Mouse (Mus musculus) MEL (cell line): ENCODE measurements around the gene Psd. TPM values are rescaled to one million over a fixed set of nuclear protein-coding genes. Genes with fewer than 3 reads are reported as not detected.

Experiments used
- DNase-seq: peaks from one replicate; pipeline ENCODE4 v3.0.0; 2011; ENCODE audit warnings: low read depth, low spot score
- H3K27ac ChIP-seq: 2 replicates; pipeline ENCODE4 v1.5.1; 2012; ENCODE audit warnings: low read depth, mild to moderate bottlenecking, control low read depth, low read length, moderate library complexity; ENCODE audit not compliant: control insufficient read depth
- H3K27me3 ChIP-seq, 2 experiments: fragments of 150-350 bp in 1 of 2; sonication (generic) in 1 of 2; 2 replicates each; pipeline ENCODE4 v1.6.1; 2012; ENCODE audit warnings: low read length in 2 of 2, mild to moderate bottlenecking in 2 of 2, improper control_type of control experiment in 1 of 2, moderate library complexity in 1 of 2; ENCODE audit not compliant: insufficient read depth in 2 of 2, control insufficient read depth in 1 of 2
- H3K36me3 ChIP-seq, 2 experiments: 2 replicates each; pipeline ENCODE4 v1.6.1; 2012 to 2014; ENCODE audit warnings: low read length in 2 of 2, improper control_type of control experiment in 1 of 2, inconsistent platforms in 1 of 2, mild to moderate bottlenecking in 1 of 2; ENCODE audit not compliant: insufficient read depth in 2 of 2, control insufficient read depth in 1 of 2
- H3K4me1 ChIP-seq, 2 experiments: fragments of 150-350 bp in 1 of 2; sonication (generic) in 1 of 2; 2 replicates each; pipeline ENCODE4 v1.6.1; 2012; ENCODE audit warnings: low read length in 2 of 2, improper control_type of control experiment in 1 of 2, mild to moderate bottlenecking in 1 of 2; ENCODE audit not compliant: insufficient read depth in 2 of 2, control insufficient read depth in 1 of 2
- H3K4me3 ChIP-seq, 2 experiments: fragments of 150-350 bp in 1 of 2; sonication (generic) in 1 of 2; 2 replicates each; pipeline ENCODE4 v1.5.1; 2012; ENCODE audit warnings: low read depth in 2 of 2, low read length in 2 of 2, mild to moderate bottlenecking in 2 of 2, moderate library complexity in 2 of 2, control low read depth in 1 of 2, improper control_type of control experiment in 1 of 2; ENCODE audit not compliant: control insufficient read depth in 1 of 2, insufficient read depth in 1 of 2
- H3K79me2 ChIP-seq: 2 replicates; pipeline ENCODE4 v1.6.1; 2012; ENCODE audit warnings: mild to moderate bottlenecking, low read length, moderate library complexity; ENCODE audit not compliant: control insufficient read depth, poor library complexity, insufficient read depth
- H3K9ac ChIP-seq: 2 replicates; pipeline ENCODE4 v1.6.1; 2012; ENCODE audit warnings: low read depth, mild to moderate bottlenecking, control low read depth, low read length, moderate library complexity; ENCODE audit not compliant: control insufficient read depth, poor library complexity, severe bottlenecking
- H3K9me3 ChIP-seq: fragments of 150-350 bp; sonication (generic); replicated peaks from 2 replicates; pipeline ENCODE4 v1.6.1; 2012; ENCODE audit warnings: mild to moderate bottlenecking, low read length, improper control_type of control experiment, moderate library complexity; ENCODE audit not compliant: insufficient read depth
- BHLHE40 ChIP-seq: IDR thresholded peaks from 2 replicates; pipeline ENCODE4 v1.6.1; 2012; ENCODE audit warnings: low read depth, mild to moderate bottlenecking, inconsistent platforms, low read length, improper control_type of control experiment, borderline replicate concordance
- CHD1 ChIP-seq: IDR thresholded peaks from 2 replicates; pipeline ENCODE4 v1.6.1; 2012; ENCODE audit warnings: low read depth, mild to moderate bottlenecking, inconsistent platforms, low read length, improper control_type of control experiment
- CHD2 ChIP-seq: IDR thresholded peaks from 2 replicates; pipeline ENCODE4 v1.6.1; 2011; ENCODE audit warnings: low read length, improper control_type of control experiment
- CTCF ChIP-seq, 3 experiments: IDR thresholded peaks in 2 of 3; conservative IDR thresholded peaks in 1 of 3; 2 replicates each; pipeline ENCODE4 v1.5.1; 2011 to 2012; ENCODE audit warnings: low read length in 3 of 3, low read depth in 2 of 3, mild to moderate bottlenecking in 2 of 3, improper control_type of control experiment in 1 of 3, inconsistent platforms in 1 of 3, mixed read lengths in 1 of 3, moderate library complexity in 1 of 3; ENCODE audit not compliant: control insufficient read depth in 1 of 3, insufficient read depth in 1 of 3, poor library complexity in 1 of 3, severe bottlenecking in 1 of 3
- E2F4 ChIP-seq: IDR thresholded peaks from 2 replicates; pipeline ENCODE4 v1.6.1; 2011; ENCODE audit warnings: low read depth, low read length, improper control_type of control experiment, borderline replicate concordance
- EP300 ChIP-seq, 2 experiments: IDR thresholded peaks; 2 replicates each; pipeline ENCODE4 v1.6.1; 2011; ENCODE audit warnings: improper control_type of control experiment in 2 of 2, low read length in 2 of 2, low read depth in 1 of 2, mild to moderate bottlenecking in 1 of 2
- ETS1 ChIP-seq: IDR thresholded peaks from 2 replicates; pipeline ENCODE4 v1.6.1; 2012; ENCODE audit warnings: low read depth, mild to moderate bottlenecking, inconsistent platforms, low read length, improper control_type of control experiment, moderate library complexity
- GABPA ChIP-seq: IDR thresholded peaks from 2 replicates; pipeline ENCODE4 v1.6.1; 2012; ENCODE audit warnings: low read depth, mild to moderate bottlenecking, inconsistent platforms, low read length, improper control_type of control experiment, moderate library complexity
- GATA1 ChIP-seq: IDR thresholded peaks from 2 replicates; pipeline ENCODE4 v1.6.1; 2011; ENCODE audit warnings: low read depth, low read length, improper control_type of control experiment
- HCFC1 ChIP-seq: IDR thresholded peaks from 2 replicates; pipeline ENCODE4 v1.6.1; 2012; ENCODE audit warnings: low read depth, mild to moderate bottlenecking, inconsistent platforms, low read length, improper control_type of control experiment, moderate library complexity
- JUND ChIP-seq: IDR thresholded peaks from 2 replicates; pipeline ENCODE4 v1.6.1; 2011; ENCODE audit warnings: low read depth, mild to moderate bottlenecking, improper control_type of control experiment, low read length
- KAT2A ChIP-seq: conservative IDR thresholded peaks from 2 replicates; pipeline ENCODE4 v1.6.1; 2012; ENCODE audit warnings: low read depth, low read length, improper control_type of control experiment, inconsistent platforms
- MAFK ChIP-seq: IDR thresholded peaks from 2 replicates; pipeline ENCODE4 v1.6.1; 2011; ENCODE audit warnings: low read depth, mild to moderate bottlenecking, low read length, improper control_type of control experiment, borderline replicate concordance
- MAX ChIP-seq: IDR thresholded peaks from 2 replicates; pipeline ENCODE4 v1.6.1; 2011; ENCODE audit warnings: low read length, improper control_type of control experiment
- MEF2A ChIP-seq: IDR thresholded peaks from 2 replicates; pipeline ENCODE4 v1.6.1; 2014; ENCODE audit warnings: low read depth, mild to moderate bottlenecking, inconsistent platforms, low read length, improper control_type of control experiment; ENCODE audit not compliant: poor library complexity, insufficient replicate concordance, severe bottlenecking; ENCODE audit errors: extremely low read depth
- MXI1 ChIP-seq: IDR thresholded peaks from 2 replicates; pipeline ENCODE4 v1.6.1; 2011; ENCODE audit warnings: mild to moderate bottlenecking, low read depth, low read length, improper control_type of control experiment
- MYB ChIP-seq: IDR thresholded peaks from 2 replicates; pipeline ENCODE4 v1.6.1; 2011; ENCODE audit warnings: mild to moderate bottlenecking, low read depth, low read length, improper control_type of control experiment
- MYC ChIP-seq: IDR thresholded peaks from 2 replicates; pipeline ENCODE4 v1.6.1; 2011; ENCODE audit warnings: low read depth, mild to moderate bottlenecking, low read length, improper control_type of control experiment, moderate library complexity
- NELFE ChIP-seq: IDR thresholded peaks from 2 replicates; pipeline ENCODE4 v1.6.1; 2011; ENCODE audit warnings: low read depth, low read length, improper control_type of control experiment
- NRF1 ChIP-seq: IDR thresholded peaks from 2 replicates; pipeline ENCODE4 v1.6.1; 2014; ENCODE audit warnings: low read depth, mild to moderate bottlenecking, inconsistent platforms, low read length, improper control_type of control experiment, moderate library complexity; ENCODE audit not compliant: poor library complexity, insufficient read depth, severe bottlenecking
- POLR2A ChIP-seq, 2 experiments: IDR thresholded peaks; 2 replicates each; pipeline ENCODE4 v1.6.1; 2011 to 2012; ENCODE audit warnings: low read length in 2 of 2, mild to moderate bottlenecking in 2 of 2, control low read depth in 1 of 2, improper control_type of control experiment in 1 of 2, low read depth in 1 of 2, moderate library complexity in 1 of 2; ENCODE audit not compliant: control insufficient read depth in 1 of 2, insufficient read depth in 1 of 2, poor library complexity in 1 of 2
- POLR2AphosphoS2 ChIP-seq: IDR thresholded peaks from 2 replicates; pipeline ENCODE4 v1.6.1; 2011; ENCODE audit warnings: low read length, improper control_type of control experiment
- POLR2AphosphoS5 ChIP-seq: IDR thresholded peaks from 2 replicates; pipeline ENCODE4 v1.6.1; 2012; ENCODE audit warnings: low read depth, borderline replicate concordance, mild to moderate bottlenecking, inconsistent platforms, low read length, moderate library complexity, mixed read lengths
- RAD21 ChIP-seq: IDR thresholded peaks from 2 replicates; pipeline ENCODE4 v1.6.1; 2011; ENCODE audit warnings: mild to moderate bottlenecking, low read depth, low read length, improper control_type of control experiment
- RCOR1 ChIP-seq: IDR thresholded peaks from 2 replicates; pipeline ENCODE4 v1.6.1; 2012; ENCODE audit warnings: low read depth, mild to moderate bottlenecking, inconsistent platforms, low read length, improper control_type of control experiment
- SIN3A ChIP-seq: IDR thresholded peaks from 2 replicates; pipeline ENCODE4 v1.6.1; 2012; ENCODE audit warnings: low read length, improper control_type of control experiment, inconsistent platforms
- SMC3 ChIP-seq: IDR thresholded peaks from 2 replicates; pipeline ENCODE4 v1.6.1; 2011; ENCODE audit warnings: low read depth, low read length, improper control_type of control experiment
- TAL1 ChIP-seq: IDR thresholded peaks from 2 replicates; pipeline ENCODE4 v1.6.1; 2012; ENCODE audit warnings: mild to moderate bottlenecking, inconsistent platforms, low read length, moderate library complexity, mixed read lengths
- TBP ChIP-seq: IDR thresholded peaks from 2 replicates; pipeline ENCODE4 v1.8.0; 2011; ENCODE audit warnings: low read depth, low read length, improper control_type of control experiment
- TCF12 ChIP-seq: IDR thresholded peaks from 2 replicates; pipeline ENCODE4 v1.6.1; 2014; ENCODE audit warnings: low read depth, mild to moderate bottlenecking, inconsistent platforms, low read length, improper control_type of control experiment, moderate library complexity
- UBTF ChIP-seq: IDR thresholded peaks from 2 replicates; pipeline ENCODE4 v1.6.1; 2012; ENCODE audit warnings: low read depth, mild to moderate bottlenecking, inconsistent platforms, low read length, improper control_type of control experiment, moderate library complexity, borderline replicate concordance; ENCODE audit not compliant: insufficient read depth
- USF1 ChIP-seq: IDR thresholded peaks from 2 replicates; pipeline ENCODE4 v1.6.1; 2014; ENCODE audit warnings: low read depth, mild to moderate bottlenecking, inconsistent platforms, low read length, improper control_type of control experiment, moderate library complexity
- USF2 ChIP-seq, 2 experiments: IDR thresholded peaks; 2 replicates each; pipeline ENCODE4 v1.6.1; 2011 to 2012; ENCODE audit warnings: improper control_type of control experiment in 2 of 2, low read length in 2 of 2, borderline replicate concordance in 1 of 2, inconsistent platforms in 1 of 2, low read depth in 1 of 2, mild to moderate bottlenecking in 1 of 2; ENCODE audit not compliant: insufficient read depth in 1 of 2
- ZKSCAN1 ChIP-seq: IDR thresholded peaks from 2 replicates; pipeline ENCODE4 v1.6.1; 2012; ENCODE audit warnings: low read depth, mild to moderate bottlenecking, inconsistent platforms, low read length, improper control_type of control experiment, moderate library complexity
- ZMIZ1 ChIP-seq: IDR thresholded peaks from 2 replicates; pipeline ENCODE4 v1.6.1; 2012; ENCODE audit warnings: low read depth, mild to moderate bottlenecking, inconsistent platforms, low read length, improper control_type of control experiment, moderate library complexity
- ZNF384 ChIP-seq: IDR thresholded peaks from 2 replicates; pipeline ENCODE4 v1.6.1; 2012; ENCODE audit warnings: low read depth, mild to moderate bottlenecking, inconsistent platforms, low read length, improper control_type of control experiment
- polyA plus RNA-seq, 2 experiments: library from polyadenylated mRNA; stranded (reverse) in 1 of 2; unstranded in 1 of 2; fragments of >175 nt in 1 of 2; fragments of >200 nt in 1 of 2; gene quantifications; 2 replicates each; pipeline versions ENCODE4 v1.2.1 to v1.2.4; 2012; ENCODE audit warnings: low replicate concordance in 2 of 2, low read depth in 1 of 2; ENCODE audit not compliant: insufficient read length in 2 of 2, insufficient read depth in 1 of 2, missing spikeins in 1 of 2
- total RNA-seq: library from RNA; depleted of rRNA; stranded (reverse); fragments of 300-350 nt; gene quantifications from 2 replicates; pipeline ENCODE4 v1.2.3, GENCODE M21; 2012

The Psd gene
- total and polyA plus RNA-seq, 3 experiments: 4.5 to 17.2 TPM; not detected in 1

- Histone ChIP-seq H3K9ac (peak within 1 kb of the TSS; percentile 79), H3K36me3 (peaks cover 0 to 35% of the 10 kb centered on the region in 2 experiments; a peak in 2 of 4 replicates), H3K27me3 (no peaks in the 10 kb centered on the region), H3K79me2 (peaks cover 18% of the 10 kb centered on the region), H3K27ac (peak within 1 kb of the TSS; percentile 89), H3K4me3 (peak within 1 kb of the TSS; percentile 52 to 79), H3K4me1 (peaks cover 17 to 30% of the 10 kb centered on the region in 2 experiments), H3K9me3 (no peaks in the 10 kb centered on the region)
- DNase-seq: peak; percentile 100
- TF ChIP-seq USF1: peak; percentile 93
- peak; percentile 68 for TF ChIP-seq ZMIZ1
- peak; percentile 72 for TF ChIP-seq TBP
- TF ChIP-seq HCFC1: peak; percentile 96
- TF ChIP-seq USF2 (IDR thresholded peaks at IDR 0.05; ENCODE audit: borderline replicate concordance in 1 of 2, insufficient read depth in 1 of 2, low read depth in 1 of 2, low read length in 2 of 2): peak in 1 of 2 experiments; percentile 63; a peak in 2 of 4 replicates
- peak; percentile 84; the same call in 1 of the 2 replicates for TF ChIP-seq KAT2A
- peak; percentile 73 for TF ChIP-seq SMC3
- TF ChIP-seq CHD1: 0 out of 2 replicates have a peak, but pooled peaks have one; percentile 54
- TF ChIP-seq CHD2: peak; percentile 63; the same call in 1 of the 2 replicates
- peak; percentile 71 for TF ChIP-seq MAX
- no peak; the same call in 1 of the 2 replicates for TF ChIP-seq POLR2AphosphoS2
- TF ChIP-seq MXI1: peak; percentile 93
- peak in 1 of 2 experiments; percentile 97; a peak in 3 of 4 replicates for TF ChIP-seq POLR2A (IDR thresholded peaks at IDR 0.05; ENCODE audit: control insufficient read depth in 1 of 2, insufficient read depth in 1 of 2, low read depth in 1 of 2, low read length in 2 of 2, poor library complexity in 1 of 2)
- TF ChIP-seq E2F4: peak; percentile 85; the same call in 1 of the 2 replicates
- peak; percentile 49 for TF ChIP-seq RAD21
- no peak for TF ChIP-seq TAL1
- no peak for TF ChIP-seq MAFK
- TF ChIP-seq SIN3A: peak; percentile 99
- peak; percentile 94 for TF ChIP-seq NELFE
- peak; percentile 53; the same call in 1 of the 2 replicates for TF ChIP-seq MYB
- no peak for TF ChIP-seq JUND
- TF ChIP-seq RCOR1: no peak; the same call in 1 of the 2 replicates
- peak; percentile 72 for TF ChIP-seq TCF12
- TF ChIP-seq ZNF384: no peak
- peak in 1 of 2 experiments; percentile 38; a peak in 1 of 4 replicates for TF ChIP-seq EP300 (IDR thresholded peaks at IDR 0.05; ENCODE audit: low read depth in 1 of 2, low read length in 2 of 2)
- TF ChIP-seq GATA1: peak; percentile 87
- TF ChIP-seq ZKSCAN1: no peak
- no peak for TF ChIP-seq POLR2AphosphoS5
- peak; percentile 69 for TF ChIP-seq NRF1
- TF ChIP-seq MEF2A: no peak
- TF ChIP-seq UBTF: no peak
- peak; percentile 35 to 80 (median 73) for TF ChIP-seq CTCF (IDR thresholded peaks at IDR 0.05 in 2 of 3, conservative IDR thresholded peaks at IDR 0.05 in 1 of 3; ENCODE audit: control insufficient read depth in 1 of 3, insufficient read depth in 1 of 3, low read depth in 2 of 3, low read length in 3 of 3, poor library complexity in 1 of 3, severe bottlenecking in 1 of 3)
- no peak; the same call in 1 of the 2 replicates for TF ChIP-seq BHLHE40
- TF ChIP-seq MYC: peak; percentile 96
- TF ChIP-seq GABPA: no peak
- peak; percentile 56; the same call in 1 of the 2 replicates for TF ChIP-seq ETS1
Measured at GRCm38 (mm10) chr19:46338331-46338936, 11.5 kb upstream of the Psd start, which contains the start of gene Cuedc2. Gene Cuedc2 (minus strand): TSS chr19:46338702.
